Mouse (Mus musculus) erythroblast, embryonic 14.5 days (primary cell): ENCODE data around the gene Trdmt1. TPM values are rescaled to one million over a fixed set of nuclear protein-coding genes. Genes with fewer than 3 reads are reported as not detected.

Source experiments
- H3K27me3 ChIP-seq: 2 replicates; pipeline ENCODE4 v1.6.1; 2012; ENCODE audit warnings: inconsistent platforms; ENCODE audit not compliant: control insufficient read depth
- H3K36me3 ChIP-seq: 2 replicates; pipeline ENCODE4 v1.6.1; 2012; ENCODE audit warnings: mild to moderate bottlenecking, inconsistent platforms; ENCODE audit not compliant: control insufficient read depth
- H3K4me1 ChIP-seq: 2 replicates; pipeline ENCODE4 v1.6.1; 2012; ENCODE audit warnings: inconsistent platforms; ENCODE audit not compliant: control insufficient read depth
- H3K4me3 ChIP-seq: replicated peaks from 2 replicates; pipeline ENCODE3; 2012; ENCODE audit warnings: moderate library complexity, mild to moderate bottlenecking, inconsistent platforms
- H3K9me3 ChIP-seq: 2 replicates; pipeline ENCODE4 v1.6.1; 2012; ENCODE audit warnings: low read length, inconsistent platforms, mixed read lengths; ENCODE audit not compliant: control insufficient read depth
- GATA1 ChIP-seq: IDR thresholded peaks from 2 replicates; pipeline ENCODE4 v1.6.1; 2012; ENCODE audit warnings: low read length, inconsistent platforms, mixed read lengths
- TAL1 ChIP-seq: IDR thresholded peaks from 3 replicates; pipeline ENCODE4 v1.6.1; 2012; ENCODE audit warnings: low read length, inconsistent platforms, mixed read lengths
- polyA plus RNA-seq: library from polyadenylated mRNA; stranded (reverse); fragments of >175 nt; gene quantifications from 2 replicates; pipeline ENCODE4 v1.2.3, GENCODE M21; 2012

The Trdmt1 gene
- polyA plus RNA-seq, 1 experiment, result 0.05 TPM

DNA sequence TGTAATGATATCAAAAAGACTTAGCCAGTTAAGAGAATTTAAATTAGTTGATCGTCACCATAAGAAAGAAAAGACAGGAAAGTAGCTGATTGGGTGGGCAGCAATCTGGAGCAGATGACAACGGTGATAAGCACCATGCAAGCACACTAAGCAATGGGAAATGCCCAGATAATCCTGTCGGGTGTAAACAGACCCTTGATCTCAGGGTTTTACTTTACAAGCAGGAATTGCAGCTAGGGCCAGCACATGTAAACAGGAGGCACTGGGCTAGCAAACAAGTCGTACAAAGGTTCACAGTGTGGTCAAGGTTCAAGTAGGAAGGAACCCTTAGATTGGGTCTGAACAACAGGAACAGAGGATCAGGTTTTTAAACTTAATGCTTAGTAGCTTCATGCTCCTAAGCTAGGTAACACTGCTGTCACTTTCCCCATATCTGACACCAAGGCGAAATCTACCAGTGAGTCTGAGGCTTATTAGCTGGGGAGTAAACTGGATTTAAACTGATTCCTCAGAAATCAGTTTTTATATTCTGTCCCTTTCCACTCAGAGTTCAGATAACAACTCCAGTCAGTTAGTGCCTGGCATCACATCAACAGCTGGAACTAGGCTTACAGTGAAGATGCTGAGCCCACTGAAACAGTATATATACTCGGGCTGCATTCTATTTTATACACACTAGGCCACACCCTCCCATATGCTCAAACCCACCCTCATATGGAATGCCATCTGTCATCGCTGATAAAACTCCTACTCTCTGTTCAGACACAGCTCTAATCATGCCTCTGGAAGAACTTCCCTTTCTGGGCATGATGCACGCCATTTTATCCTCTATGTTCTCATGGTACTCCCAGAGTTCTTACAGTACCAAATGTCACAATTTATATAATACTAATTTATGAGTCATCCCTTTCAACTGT, 20.7 kb downstream of the Trdmt1 start:
- Histone ChIP-seq H3K4me3 (peak overlapping the region; percentile 30), H3K36me3 (peaks cover 3% of the 10 kb centered on the region; the same call in 1 of the 2 replicates), H3K27me3 (no peaks in the 10 kb centered on the region)

DNA sequence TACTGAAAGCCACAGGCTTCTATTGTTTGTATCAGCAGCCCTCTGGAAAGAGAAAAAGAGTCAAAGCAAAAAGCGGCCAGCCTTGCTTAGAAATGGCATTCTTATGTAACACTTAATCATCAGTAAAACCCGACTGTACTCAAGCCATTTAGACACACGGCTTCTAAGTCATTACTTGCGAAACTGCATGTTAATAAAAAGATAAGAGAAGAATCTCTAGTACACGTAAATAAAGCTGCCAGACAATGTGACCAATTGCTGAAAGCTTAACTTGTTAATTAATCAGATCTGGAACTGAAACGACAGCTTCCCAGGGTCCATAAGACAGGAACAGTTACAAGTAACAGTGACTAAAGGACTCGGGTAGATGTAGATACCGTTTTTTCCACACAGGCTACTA, 22.4 kb downstream of the Trdmt1 start:
- TF ChIP-seq TAL1, result no peak
- no peak for TF ChIP-seq GATA1
- Histone ChIP-seq H3K4me3 (no peak overlapping the region), H3K36me3 (peaks cover 3% of the 10 kb centered on the region; the same call in 1 of the 2 replicates), H3K27me3 (no peaks in the 10 kb centered on the region), H3K4me1 (peaks cover 30% of the 10 kb centered on the region), H3K9me3 (no peaks in the 10 kb centered on the region)

More for the DNA sequence above, 20.7 kb downstream of the Trdmt1 start:
- H3K9me3 ChIP-seq, result no peaks in the 10 kb centered on the region
- peaks cover 39% of the 10 kb centered on the region for H3K4me1 ChIP-seq
- peak; percentile 51 for TF ChIP-seq TAL1
- TF ChIP-seq GATA1, result peak; percentile 34

DNA sequence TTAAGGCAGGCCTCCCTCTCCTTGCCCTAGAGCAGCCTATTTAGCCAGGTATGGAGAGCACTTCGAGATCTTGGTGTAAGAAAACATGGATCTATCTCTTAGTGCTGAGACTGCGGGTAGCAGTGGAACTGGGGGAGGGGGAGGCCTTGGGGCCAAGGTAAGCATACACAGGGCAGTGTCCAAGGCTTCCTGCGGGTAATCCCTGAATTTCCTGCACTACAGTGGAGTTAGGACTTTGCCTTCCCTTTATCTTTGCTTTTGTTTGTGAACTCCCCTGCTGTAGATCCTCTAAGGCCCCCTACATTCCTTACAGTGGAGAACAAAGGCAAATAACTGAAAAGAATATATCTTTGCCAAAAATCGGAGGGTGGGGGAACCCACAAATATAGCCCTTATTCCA, 29.5 kb downstream of the Trdmt1 start:
- Histone ChIP-seq H3K4me1 (no peaks in the 10 kb centered on the region), H3K4me3 (no peak overlapping the region), H3K36me3 (peaks cover 6% of the 10 kb centered on the region), H3K27me3 (no peaks in the 10 kb centered on the region), H3K9me3 (no peaks in the 10 kb centered on the region)
- no peak for TF ChIP-seq GATA1
- TF ChIP-seq TAL1, result no peak

DNA sequence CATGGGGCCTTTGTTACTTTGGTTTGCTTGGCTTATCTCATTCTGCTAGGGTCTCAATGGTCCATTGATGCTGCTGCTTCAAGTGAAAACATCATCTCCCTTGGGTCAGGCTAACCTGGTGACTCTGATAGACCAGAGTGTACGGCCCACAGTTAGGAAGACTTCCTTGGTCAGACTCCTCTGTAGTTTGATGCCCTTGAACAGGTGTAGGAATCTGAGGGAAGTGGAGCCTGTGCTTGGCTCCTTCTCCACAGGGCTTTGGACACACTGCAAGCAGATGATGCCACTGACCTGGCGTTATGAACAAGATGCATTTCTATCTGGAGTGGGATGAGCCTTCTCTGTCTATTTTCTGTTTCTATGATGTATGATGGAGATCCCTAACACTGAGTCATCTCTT, 41.8 kb downstream of the Trdmt1 start:
- TF ChIP-seq TAL1, result no peak
- no peak for TF ChIP-seq GATA1
- Histone ChIP-seq H3K9me3 (no peaks in the 10 kb centered on the region), H3K36me3 (no peaks in the 10 kb centered on the region), H3K4me3 (no peak overlapping the region), H3K4me1 (peaks cover 6% of the 10 kb centered on the region), H3K27me3 (no peaks in the 10 kb centered on the region)

DNA sequence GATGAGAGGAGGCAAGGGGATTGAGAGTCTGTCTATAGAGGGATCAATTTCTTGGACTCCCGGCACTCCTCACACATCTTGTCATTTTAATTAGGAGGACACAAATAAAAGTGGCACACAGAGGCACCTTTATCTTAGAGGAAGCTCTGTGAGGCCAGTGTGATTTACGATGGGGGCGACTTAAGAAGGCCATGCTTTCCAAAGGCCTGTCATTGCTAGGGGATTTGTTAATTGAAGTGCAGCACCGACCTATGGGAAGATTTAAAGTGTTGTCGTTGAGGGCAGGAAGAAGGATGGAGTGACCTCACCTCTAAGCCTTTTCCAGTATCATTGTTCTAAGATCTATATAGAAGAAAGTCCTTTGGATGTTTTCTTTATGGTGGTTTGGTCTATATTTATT, 42.9 kb downstream of the Trdmt1 start:
- no peaks in the 10 kb centered on the region for H3K9me3 ChIP-seq
- no peaks in the 10 kb centered on the region for H3K36me3 ChIP-seq
- no peak overlapping the region for H3K4me3 ChIP-seq
- no peak for TF ChIP-seq TAL1
- TF ChIP-seq GATA1, result no peak
- H3K27me3 ChIP-seq, result no peaks in the 10 kb centered on the region
- peaks cover 6% of the 10 kb centered on the region for H3K4me1 ChIP-seq

DNA sequence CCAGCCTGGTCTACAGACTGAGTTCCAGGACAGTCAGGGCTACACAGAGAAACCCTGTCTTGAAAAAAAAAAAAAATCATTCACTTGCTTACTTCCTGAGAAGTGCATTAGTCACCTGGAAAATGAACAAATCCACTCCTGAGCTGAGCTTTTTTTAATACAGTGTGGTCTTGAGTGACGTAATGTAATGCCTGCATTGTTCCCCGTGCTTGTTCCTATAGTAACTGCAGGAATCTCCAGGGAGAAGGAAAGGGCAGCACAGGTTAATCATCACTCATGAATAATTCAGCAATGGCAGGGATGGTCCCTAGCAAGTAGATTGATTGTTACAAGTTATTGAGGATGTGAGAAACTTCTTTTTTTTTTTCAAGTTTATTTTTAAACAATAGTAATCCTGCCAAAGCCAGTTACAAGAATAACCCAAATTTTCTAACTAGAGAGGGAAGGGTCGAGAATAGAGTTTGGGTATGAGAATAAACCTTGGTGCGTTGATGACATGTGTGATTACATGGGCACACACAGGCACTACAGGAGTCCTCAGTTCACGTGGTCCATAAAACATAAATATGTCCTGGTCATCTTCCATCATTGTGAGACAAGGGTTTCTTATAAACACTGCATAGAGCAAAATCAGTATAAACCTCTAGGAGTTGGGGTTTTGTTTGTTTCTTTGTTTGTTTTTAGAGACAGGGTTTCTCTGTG, 44.0 kb downstream of the Trdmt1 start:
- Histone ChIP-seq H3K4me1 (peaks cover 6% of the 10 kb centered on the region), H3K36me3 (no peaks in the 10 kb centered on the region), H3K9me3 (no peaks in the 10 kb centered on the region), H3K4me3 (no peak overlapping the region), H3K27me3 (no peaks in the 10 kb centered on the region)
- TF ChIP-seq GATA1 (no peak), TAL1 (no peak)

DNA sequence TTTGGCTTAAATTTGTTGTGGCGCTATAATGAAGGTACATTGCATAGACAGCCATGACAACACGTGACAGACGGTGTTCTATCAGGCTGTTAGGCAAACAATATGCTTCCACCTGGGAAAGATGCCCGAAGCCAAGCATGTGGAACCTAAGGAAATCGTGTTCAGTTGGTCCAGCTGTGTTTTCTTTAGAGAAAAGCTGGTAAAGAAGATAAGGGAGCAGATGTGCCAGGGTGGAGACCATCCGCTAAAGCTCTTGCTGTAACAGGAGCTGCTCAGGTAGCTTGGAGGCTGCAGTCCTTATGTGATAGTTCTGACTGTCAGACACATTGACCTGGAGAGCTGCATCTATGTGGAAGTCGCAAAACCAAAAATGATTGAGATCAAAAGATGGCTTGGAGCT, 45.3 kb downstream of the Trdmt1 start:
- H3K4me1 ChIP-seq, result peaks cover 6% of the 10 kb centered on the region
- H3K27me3 ChIP-seq, result no peaks in the 10 kb centered on the region
- no peak overlapping the region for H3K4me3 ChIP-seq
- TF ChIP-seq TAL1, result no peak
- TF ChIP-seq GATA1, result no peak
- H3K36me3 ChIP-seq, result no peaks in the 10 kb centered on the region
- no peaks in the 10 kb centered on the region for H3K9me3 ChIP-seq

DNA sequence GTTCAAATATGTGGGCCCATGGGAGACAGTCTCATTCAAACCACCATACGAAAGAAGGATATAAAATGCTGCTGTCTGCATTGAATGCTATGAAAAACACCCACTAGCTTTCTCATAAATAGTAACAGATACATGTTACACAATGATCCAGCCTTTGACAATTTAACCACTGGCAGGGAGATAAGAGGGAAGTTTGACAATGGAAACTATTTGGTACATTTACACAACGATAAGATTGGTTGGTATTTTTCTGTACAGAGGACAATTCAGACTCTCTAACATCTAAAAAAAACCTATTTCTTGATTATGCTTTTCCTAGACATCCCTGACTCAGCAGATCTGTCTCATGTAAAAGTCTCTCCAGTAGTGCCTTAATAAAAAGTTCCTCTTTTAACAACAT, 48.4 kb downstream of the Trdmt1 start:
- Histone ChIP-seq H3K4me1 (peaks cover 6% of the 10 kb centered on the region), H3K4me3 (no peak overlapping the region), H3K27me3 (no peaks in the 10 kb centered on the region), H3K9me3 (no peaks in the 10 kb centered on the region), H3K36me3 (no peaks in the 10 kb centered on the region)
- no peak for TF ChIP-seq GATA1
- TF ChIP-seq TAL1, result no peak

DNA sequence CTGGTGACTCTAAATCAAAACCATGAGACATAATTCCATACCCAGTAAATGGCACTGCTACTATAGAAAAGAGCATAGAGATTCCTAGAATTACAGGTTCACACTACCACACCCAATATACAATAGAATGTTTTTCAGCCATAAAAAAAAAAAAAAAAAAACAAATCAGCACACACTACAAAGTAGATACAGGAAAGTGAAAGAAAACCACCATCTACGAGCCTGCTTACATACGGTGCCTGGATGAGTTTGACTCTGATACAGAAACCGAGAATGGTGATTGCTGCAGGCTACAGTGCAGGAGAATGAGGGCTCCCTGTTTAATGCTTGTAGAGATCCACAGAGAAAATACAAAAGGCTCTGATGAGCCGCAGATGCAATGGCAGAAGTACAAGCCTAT, 51.5 kb downstream of the Trdmt1 start:
- Histone ChIP-seq H3K27me3 (no peaks in the 10 kb centered on the region), H3K4me1 (no peaks in the 10 kb centered on the region), H3K36me3 (no peaks in the 10 kb centered on the region), H3K9me3 (no peaks in the 10 kb centered on the region), H3K4me3 (no peak overlapping the region)
- no peak for TF ChIP-seq GATA1
- TF ChIP-seq TAL1, result no peak
